Mouse (Mus musculus) midbrain, embryonic 12.5 days (tissue): ENCODE measurements around the gene Krt28. TPM values are rescaled to one million over a fixed set of nuclear protein-coding genes. Genes with fewer than 3 reads are reported as not detected.

ENCODE experiments used
- ATAC-seq: fragments of 200-750 bp; cut with Nextera tagmentation; 2 replicates; pipeline ENCODE4 v1.8.0; 2017; ENCODE audit warnings: low read depth, moderate TSS enrichment, moderate library complexity; ENCODE audit not compliant: low FRiP score
- H3K27ac ChIP-seq: fragments of 300-500 bp; sonication (generic); replicated peaks from 2 replicates; pipeline ENCODE4 v1.5.1; 2016; ENCODE audit warnings: mild to moderate bottlenecking
- H3K27me3 ChIP-seq: fragments of 300-500 bp; sonication (generic); 2 replicates; pipeline ENCODE4 v1.6.1; 2016; ENCODE audit warnings: mild to moderate bottlenecking
- H3K36me3 ChIP-seq: fragments of 300-500 bp; sonication (generic); 2 replicates; pipeline ENCODE4 v1.6.1; 2016
- H3K4me1 ChIP-seq: fragments of 300-500 bp; sonication (generic); 2 replicates; pipeline ENCODE4 v1.6.1; 2016
- H3K4me2 ChIP-seq: fragments of 300-500 bp; sonication (generic); replicated peaks from 2 replicates; pipeline ENCODE4 v1.6.1; 2016; ENCODE audit warnings: mild to moderate bottlenecking, moderate library complexity
- H3K4me3 ChIP-seq: fragments of 300-500 bp; sonication (generic); 2 replicates; pipeline ENCODE4 v1.5.1; 2016; ENCODE audit warnings: mild to moderate bottlenecking
- H3K9ac ChIP-seq: fragments of 300-500 bp; sonication (generic); replicated peaks from 2 replicates; pipeline ENCODE4 v1.6.1; 2016; ENCODE audit warnings: mild to moderate bottlenecking, moderate library complexity
- H3K9me3 ChIP-seq: fragments of 300-500 bp; sonication (generic); 2 replicates; pipeline ENCODE4 v1.6.1; 2016; ENCODE audit warnings: mild to moderate bottlenecking
- WGBS: fragments of 180-500 bp; shearing (Covaris S2); methylation state at CpG from one replicate; pipeline ENCODE4 v1.1.7; 2016; 5-methylcytosine and 5-hydroxymethylcytosine counted together
- polyA plus RNA-seq: library from polyadenylated mRNA; unstranded; fragments of >200 nt; fragmentation: Nextera tagmentation; extraction: Ambion mirVana; gene quantifications from 2 replicates; pipeline ENCODE4 v1.2.1, GENCODE M21; 2016

Krt28 gene
- polyA plus RNA-seq, 1 experiment from 2014 or later: 0.42 TPM

DNA sequence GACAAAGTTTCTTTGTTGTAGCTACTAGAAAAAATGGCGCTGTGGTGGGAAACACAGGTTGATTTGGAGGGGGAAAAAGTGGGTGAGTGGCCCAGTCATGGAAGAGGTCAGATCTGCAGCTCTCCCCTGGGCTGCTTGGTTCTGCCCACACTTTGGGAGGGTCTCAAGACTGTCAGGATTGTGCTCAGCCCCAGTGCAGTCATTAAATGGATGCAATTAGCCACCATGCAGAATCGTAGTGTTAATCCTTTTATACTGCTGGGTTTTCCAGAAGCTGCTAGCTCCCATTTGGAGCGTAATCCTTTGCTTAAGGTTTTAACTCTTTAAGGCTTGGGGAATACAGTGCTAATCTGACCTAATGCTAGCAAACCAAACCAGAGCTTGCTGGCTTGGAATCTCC is 21.3 kb upstream of the Krt28 start:
- Histone ChIP-seq H3K4me3 (no peak overlapping the region), H3K4me1 (peaks cover 13% of the 10 kb centered on the region), H3K4me2 (no peak overlapping the region), H3K27me3 (peaks cover 18% of the 10 kb centered on the region), H3K36me3 (no peaks in the 10 kb centered on the region), H3K9me3 (no peaks in the 10 kb centered on the region), H3K9ac (no peak overlapping the region), H3K27ac (peak overlapping the region; percentile 25; the same call in 1 of the 2 replicates)
- 13% methylated on average over 3 of the region's 3 CpGs for WGBS
- peak; percentile 54; the same call in 1 of the 2 replicates for ATAC-seq

DNA sequence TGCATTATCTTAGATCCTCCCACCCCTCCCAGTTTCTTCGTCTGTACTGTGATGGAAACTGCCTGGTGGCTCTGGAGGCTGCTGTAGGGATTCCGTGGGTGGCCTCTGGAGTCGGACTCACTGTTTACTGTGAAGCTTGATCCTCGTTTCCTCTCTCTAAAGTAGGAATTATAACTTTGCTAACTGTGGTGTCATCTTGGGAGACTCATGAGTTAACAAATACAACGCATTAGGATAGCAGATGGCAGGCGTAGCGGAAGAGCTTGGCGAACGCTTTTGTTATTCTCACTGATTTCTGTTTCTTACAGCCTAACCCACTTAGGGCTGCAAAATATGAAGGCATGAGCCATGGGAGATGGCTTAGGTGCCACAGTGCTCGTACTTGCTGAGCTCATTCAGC is 17.8 kb upstream of the Krt28 start:
- no peak for ATAC-seq
- H3K4me2 ChIP-seq: no peak overlapping the region
- peaks cover 13% of the 10 kb centered on the region for H3K4me1 ChIP-seq
- no peaks in the 10 kb centered on the region for H3K36me3 ChIP-seq
- 87% methylated on average over 10 of the region's 10 CpGs for WGBS
- no peaks in the 10 kb centered on the region for H3K9me3 ChIP-seq
- no peak overlapping the region for H3K27ac ChIP-seq
- H3K9ac ChIP-seq: no peak overlapping the region
- no peak overlapping the region for H3K4me3 ChIP-seq
- H3K27me3 ChIP-seq: peaks cover 3% of the 10 kb centered on the region; the same call in 1 of the 2 replicates

DNA sequence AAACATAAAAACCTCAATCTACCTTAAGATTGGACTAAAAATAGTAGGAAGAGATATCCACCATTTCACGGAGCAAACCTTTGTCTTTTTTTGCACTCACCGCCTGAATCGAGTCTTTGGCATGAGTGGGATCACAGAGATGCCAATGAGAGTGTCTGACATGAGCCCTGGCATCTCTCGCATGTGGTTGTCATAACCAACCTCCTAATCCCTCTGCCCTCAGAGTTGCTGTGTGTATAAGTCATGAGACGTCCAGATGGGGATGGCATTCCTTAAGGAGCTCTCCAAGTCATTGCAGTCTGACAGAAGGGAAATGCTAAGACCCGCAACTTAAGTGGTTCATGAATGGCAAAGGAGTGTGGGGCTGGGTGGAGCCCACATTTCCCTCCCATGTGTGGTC is 16.7 kb upstream of the Krt28 start:
- Histone ChIP-seq H3K4me1 (peaks cover 18% of the 10 kb centered on the region), H3K27me3 (no peaks in the 10 kb centered on the region), H3K9me3 (no peaks in the 10 kb centered on the region), H3K9ac (no peak overlapping the region), H3K27ac (no peak overlapping the region), H3K36me3 (no peaks in the 10 kb centered on the region), H3K4me2 (no peak overlapping the region), H3K4me3 (no peak overlapping the region)
- 79% methylated on average over 6 of the region's 6 CpGs for WGBS
- ATAC-seq: no peak

DNA sequence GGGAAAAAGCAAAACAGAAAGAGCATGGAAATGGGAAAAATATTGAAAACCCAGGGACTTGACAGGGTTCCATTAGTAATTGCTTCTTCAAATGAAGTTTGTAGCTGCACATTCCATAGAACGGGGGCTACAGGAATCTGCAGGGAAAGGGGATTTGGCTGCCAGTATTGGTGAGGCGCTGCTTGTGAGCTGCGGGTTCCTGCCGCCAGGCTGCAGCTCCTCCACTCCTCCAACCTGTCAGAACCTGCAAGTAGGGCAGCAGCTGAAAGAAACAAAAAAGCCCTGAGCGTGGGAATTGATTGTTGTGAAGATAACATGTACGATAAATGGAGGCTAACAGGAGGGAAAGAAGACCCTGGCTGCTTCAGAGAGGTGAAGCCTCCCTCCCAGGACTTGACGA is 16.2 kb upstream of the Krt28 start:
- Histone ChIP-seq H3K4me1 (peaks cover 14% of the 10 kb centered on the region), H3K4me2 (no peak overlapping the region), H3K36me3 (no peaks in the 10 kb centered on the region), H3K27ac (no peak overlapping the region), H3K4me3 (no peak overlapping the region), H3K27me3 (no peaks in the 10 kb centered on the region), H3K9me3 (no peaks in the 10 kb centered on the region), H3K9ac (no peak overlapping the region)
- ATAC-seq: no peak
- 85% methylated on average over 7 of the region's 7 CpGs for WGBS

DNA sequence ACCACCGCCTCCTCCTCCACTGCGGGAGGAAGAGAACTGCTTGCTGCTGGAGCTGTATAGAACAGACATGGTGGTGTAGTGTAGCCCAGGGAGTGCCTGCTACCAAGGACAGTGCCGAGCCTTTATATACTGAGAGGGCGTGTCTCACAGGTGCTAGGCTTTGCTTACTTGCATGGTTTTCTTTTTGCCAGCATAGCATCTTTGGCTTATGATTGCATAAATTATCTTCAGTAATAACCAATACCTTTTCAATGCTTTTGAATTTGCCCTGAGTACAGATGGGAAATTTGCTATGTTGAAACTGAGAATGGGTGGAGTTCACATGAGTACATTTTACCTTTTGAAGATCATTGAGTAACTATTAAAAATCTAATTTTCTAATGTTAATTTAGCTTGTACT is 14.6 kb upstream of the Krt28 start, which contains the start of gene Krt10:
Krt10 (minus strand) TSS at position 101 of the 400 bp plus-strand sequence.
- 89% methylated on average over 4 of the region's 4 CpGs for WGBS
- Histone ChIP-seq H3K4me3 (no peak within 1 kb of the TSS), H3K4me2 (no peak within 1 kb of the TSS), H3K9me3 (no peaks in the 10 kb centered on the region), H3K27ac (no peak within 1 kb of the TSS), H3K9ac (no peak within 1 kb of the TSS), H3K36me3 (no peaks in the 10 kb centered on the region), H3K4me1 (peaks cover 10% of the 10 kb centered on the region), H3K27me3 (peaks cover 3% of the 10 kb centered on the region; the same call in 1 of the 2 replicates)
- ATAC-seq: no peak

DNA sequence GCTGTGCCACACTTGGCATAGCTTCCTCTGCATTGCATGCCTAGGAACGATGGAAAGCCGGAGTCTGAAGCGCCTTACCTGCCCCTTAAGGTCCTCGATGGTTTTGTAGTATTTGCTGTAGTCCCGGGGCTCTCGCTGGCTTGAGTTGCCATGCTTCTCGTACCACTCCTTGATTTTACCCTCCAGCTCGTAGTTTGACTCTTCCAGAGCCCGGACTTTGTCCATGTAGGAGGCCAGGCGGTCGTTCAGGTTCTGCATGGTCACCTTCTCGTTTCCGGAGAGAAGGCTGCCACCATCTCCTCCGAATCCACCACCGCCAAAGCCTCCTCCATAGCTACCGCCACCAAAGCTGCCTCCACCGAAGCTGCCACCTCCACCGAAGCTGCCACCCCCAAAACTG is 14.0 kb upstream of the Krt28 start:
- WGBS: 92% methylated on average over 18 of the region's 18 CpGs
- Histone ChIP-seq H3K4me2 (no peak overlapping the region), H3K9ac (no peak overlapping the region), H3K4me3 (no peak overlapping the region), H3K4me1 (peaks cover 10% of the 10 kb centered on the region), H3K27me3 (peaks cover 8% of the 10 kb centered on the region; the same call in 1 of the 2 replicates), H3K27ac (no peak overlapping the region), H3K9me3 (no peaks in the 10 kb centered on the region), H3K36me3 (no peaks in the 10 kb centered on the region)
- no peak for ATAC-seq

DNA sequence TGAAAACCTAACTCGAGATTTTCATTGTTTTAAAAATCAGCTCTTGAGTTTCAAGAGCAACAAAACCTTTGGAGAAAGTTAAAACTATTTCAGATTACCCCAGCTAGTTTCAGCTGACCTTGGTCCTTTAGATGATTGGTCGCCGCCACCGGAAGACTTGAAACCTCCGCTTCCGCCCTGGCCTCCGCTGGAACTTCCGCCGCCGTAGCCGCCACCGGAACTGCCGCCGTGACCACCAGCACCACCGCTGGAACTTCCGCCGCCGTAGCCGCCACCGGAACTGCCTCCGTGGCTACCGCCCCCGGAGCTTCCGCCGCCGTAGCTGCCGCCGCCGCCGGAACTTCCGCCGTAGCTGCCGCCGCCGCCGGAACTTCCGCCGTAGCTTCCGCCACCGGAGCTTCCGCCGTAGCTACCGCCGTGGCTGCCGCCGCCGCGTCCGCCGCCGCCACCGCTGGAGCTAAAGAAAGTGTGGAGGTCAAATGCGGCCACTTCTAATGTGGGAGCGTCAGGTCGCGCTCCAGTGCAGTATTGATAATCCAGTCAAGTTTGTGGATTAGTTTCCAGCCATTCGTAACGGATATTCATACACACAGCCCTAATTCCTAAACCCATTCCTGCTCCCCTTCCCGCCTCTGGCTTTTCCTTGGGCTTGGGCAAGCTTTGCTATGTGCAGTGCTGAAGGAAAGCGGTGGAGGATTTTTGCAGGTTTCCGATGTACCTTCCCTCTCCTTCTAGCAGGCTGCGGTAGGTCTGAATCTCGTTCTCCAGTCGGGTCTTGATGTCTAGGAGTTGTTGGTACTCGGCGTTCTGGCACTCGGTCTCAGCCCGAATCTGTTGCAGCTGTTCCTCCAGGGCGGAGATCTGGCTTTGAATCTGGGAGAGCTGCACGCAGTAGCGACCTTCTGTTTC is 11.4 kb upstream of the Krt28 start:
- WGBS: 2% methylated on average over 71 of the region's 71 CpGs
- Histone ChIP-seq H3K4me1 (peaks cover 10% of the 10 kb centered on the region), H3K27ac (peak overlapping the region; percentile 94), H3K9me3 (no peaks in the 10 kb centered on the region), H3K27me3 (peaks cover 23% of the 10 kb centered on the region), H3K9ac (peak overlapping the region; percentile 65), H3K36me3 (no peaks in the 10 kb centered on the region), H3K4me2 (peak overlapping the region; percentile 68), H3K4me3 (peak overlapping the region; percentile 60)
- ATAC-seq: peak; percentile 69

DNA sequence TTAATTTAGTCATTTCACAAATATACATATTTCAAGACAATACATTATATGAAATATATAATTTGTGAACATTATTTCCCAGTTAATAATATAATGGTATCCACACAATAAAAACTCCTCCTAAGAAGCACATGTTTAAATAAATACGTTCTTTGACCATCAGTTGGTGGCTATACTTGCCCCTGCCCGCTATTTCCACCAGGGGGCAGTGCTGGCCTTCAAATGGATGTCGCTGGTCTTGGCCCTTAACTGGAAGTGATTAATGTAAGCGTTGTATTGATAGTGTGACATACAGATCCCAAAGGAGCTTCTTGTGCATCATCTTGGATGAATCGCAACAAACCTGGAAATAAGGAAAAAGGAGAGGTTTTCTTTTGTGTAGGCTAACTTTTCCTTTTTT is 4.9 kb upstream of the Krt28 start:
- WGBS: 14% methylated on average over 5 of the region's 5 CpGs
- Histone ChIP-seq H3K9me3 (no peaks in the 10 kb centered on the region), H3K27me3 (peaks cover 35% of the 10 kb centered on the region), H3K36me3 (no peaks in the 10 kb centered on the region), H3K9ac (no peak overlapping the region), H3K27ac (no peak overlapping the region), H3K4me3 (no peak overlapping the region), H3K4me1 (no peaks in the 10 kb centered on the region), H3K4me2 (no peak overlapping the region)
- no peak for ATAC-seq

DNA sequence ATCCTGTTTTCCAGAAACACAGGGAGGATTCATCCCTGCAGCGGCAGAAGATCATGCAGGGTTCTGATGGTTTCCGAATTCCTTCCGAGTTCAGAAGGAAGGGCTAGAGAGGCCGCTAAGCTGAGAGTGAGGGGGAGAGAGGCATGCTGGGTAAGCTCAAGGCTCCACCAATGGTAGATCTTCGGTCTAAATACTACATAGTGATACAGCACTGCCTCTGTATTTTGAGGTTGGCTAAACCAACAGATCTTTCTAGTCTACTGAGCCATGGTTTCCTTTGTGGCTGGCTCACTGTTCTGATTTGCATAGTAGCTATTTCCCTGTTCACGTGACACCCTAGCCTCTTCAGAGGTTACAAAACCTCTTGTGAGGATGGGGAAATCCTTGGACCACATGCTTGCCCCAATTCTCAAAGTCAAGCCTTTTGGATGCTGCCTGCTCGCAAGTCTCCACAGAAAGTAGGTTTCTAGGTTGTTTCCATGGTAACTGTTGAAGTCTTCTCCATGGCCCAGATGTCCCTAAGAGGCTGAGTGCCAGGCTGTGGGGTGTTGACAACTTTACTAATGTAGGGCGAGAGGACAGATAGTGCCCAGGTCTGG is 4.8 kb downstream of the Krt28 start:
- H3K9ac ChIP-seq: no peak overlapping the region
- WGBS: 88% methylated on average over 8 of the region's 8 CpGs
- H3K27ac ChIP-seq: no peak overlapping the region
- no peaks in the 10 kb centered on the region for H3K4me1 ChIP-seq
- H3K27me3 ChIP-seq: no peaks in the 10 kb centered on the region; the same call in 1 of the 2 replicates
- no peak overlapping the region for H3K4me3 ChIP-seq
- no peaks in the 10 kb centered on the region for H3K36me3 ChIP-seq
- H3K9me3 ChIP-seq: no peaks in the 10 kb centered on the region
- no peak overlapping the region for H3K4me2 ChIP-seq
- ATAC-seq: no peak

DNA sequence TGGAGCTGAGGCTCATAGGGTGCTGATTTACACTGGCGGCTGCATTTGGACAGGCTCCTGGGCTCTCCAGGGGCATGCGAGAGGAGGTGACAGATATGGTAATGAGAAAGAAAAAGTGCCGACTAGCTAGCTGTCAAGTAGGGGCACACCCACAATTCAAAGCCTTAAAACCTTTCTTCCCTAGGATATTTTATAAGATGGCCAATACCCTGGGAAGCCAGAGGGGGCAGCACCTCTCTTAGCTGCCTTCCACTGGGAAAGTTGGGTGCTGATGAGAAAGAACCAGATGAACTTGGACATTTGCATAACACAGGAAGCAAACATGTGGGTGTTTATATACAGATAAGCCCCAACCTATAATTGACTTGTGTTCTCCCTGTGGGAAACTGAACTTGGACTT is 5.5 kb downstream of the Krt28 start:
- no peak for ATAC-seq
- H3K4me1 ChIP-seq: no peaks in the 10 kb centered on the region
- H3K27me3 ChIP-seq: no peaks in the 10 kb centered on the region
- H3K9ac ChIP-seq: no peak overlapping the region
- WGBS: 20% methylated on average over 3 of the region's 3 CpGs
- H3K27ac ChIP-seq: no peak overlapping the region
- no peaks in the 10 kb centered on the region for H3K36me3 ChIP-seq
- H3K4me3 ChIP-seq: no peak overlapping the region
- H3K9me3 ChIP-seq: no peaks in the 10 kb centered on the region
- no peak overlapping the region for H3K4me2 ChIP-seq

DNA sequence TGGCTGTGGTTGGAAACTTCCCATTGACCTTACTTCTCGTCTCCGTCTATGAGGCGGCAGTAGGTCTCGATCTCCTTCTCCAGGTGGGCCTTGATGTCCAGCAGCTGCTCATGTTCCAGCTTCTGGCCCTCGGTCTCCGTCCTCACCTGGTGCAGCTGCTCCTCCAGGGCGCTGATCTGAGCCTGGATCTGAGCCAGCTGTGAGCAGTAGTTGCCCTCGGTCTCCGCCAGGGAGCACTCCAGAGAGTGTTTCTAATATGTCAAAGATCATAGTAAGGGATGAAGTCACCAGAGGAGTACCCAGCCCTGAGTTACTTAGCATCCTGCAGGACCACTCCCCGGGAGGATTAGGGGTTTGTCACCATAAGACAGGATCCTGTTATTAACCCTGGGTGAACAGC is 7.9 kb downstream of the Krt28 start:
- no peak for ATAC-seq
- no peaks in the 10 kb centered on the region for H3K9me3 ChIP-seq
- WGBS: 43% methylated on average over 10 of the region's 10 CpGs

DNA sequence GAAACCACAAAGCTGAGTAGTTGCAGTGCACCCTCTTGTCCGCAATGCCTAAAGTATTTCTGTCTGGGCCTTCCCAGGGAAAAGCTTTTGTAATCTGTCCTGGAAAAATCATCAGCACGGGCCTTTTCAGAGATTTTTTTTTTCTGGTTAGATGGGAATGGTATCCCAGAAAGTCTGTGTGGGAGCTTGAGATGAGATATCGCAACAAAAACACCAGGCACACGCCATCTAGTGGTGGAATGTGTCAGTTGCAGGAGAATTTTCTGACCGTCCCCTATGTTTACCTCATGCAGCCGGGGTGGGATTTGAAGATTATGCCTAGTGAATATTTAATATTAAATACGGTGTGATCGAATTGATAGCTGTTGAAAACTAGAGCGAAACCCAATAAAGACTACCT is 10.3 kb downstream of the Krt28 start:
- H3K27me3 ChIP-seq: no peaks in the 10 kb centered on the region
- no peaks in the 10 kb centered on the region for H3K9me3 ChIP-seq
- H3K27ac ChIP-seq: no peak overlapping the region
- no peak overlapping the region for H3K9ac ChIP-seq
- no peaks in the 10 kb centered on the region for H3K36me3 ChIP-seq
- ATAC-seq: no peak
- H3K4me3 ChIP-seq: no peak overlapping the region
- 27% methylated on average over 9 of the region's 9 CpGs for WGBS
- no peaks in the 10 kb centered on the region for H3K4me1 ChIP-seq
- no peak overlapping the region for H3K4me2 ChIP-seq

More for the DNA sequence above, 7.9 kb downstream of the Krt28 start:
- H3K27ac ChIP-seq: no peak overlapping the region
- H3K36me3 ChIP-seq: no peaks in the 10 kb centered on the region
- no peaks in the 10 kb centered on the region for H3K4me1 ChIP-seq
- H3K27me3 ChIP-seq: no peaks in the 10 kb centered on the region
- no peak overlapping the region for H3K4me3 ChIP-seq
- H3K4me2 ChIP-seq: no peak overlapping the region
- no peak overlapping the region for H3K9ac ChIP-seq
